Mouse (Mus musculus) adrenal gland, postnatal 10 days (tissue): ENCODE measurements around the gene Relb. TPM values are rescaled to one million over a fixed set of nuclear protein-coding genes. Genes with fewer than 3 reads are reported as not detected.
"Not testable (repeated sequence)": the region's sequence is repeated elsewhere in the genome, so short reads cannot be mapped to it uniquely, and the experiment has no call there.

ENCODE experiments used
- DNase-seq: peaks from one replicate; pipeline ENCODE4 v3.0.0; 2021; ENCODE audit warnings: mixed read lengths
- total RNA-seq, 2 experiments: library from RNA; stranded (reverse); gene quantifications; 2 replicates each; pipeline ENCODE4 v1.2.3; 2021

Gene Relb
- total RNA-seq, 2 experiments from 2014 or later = 18.8 to 21.6 TPM

DNA sequence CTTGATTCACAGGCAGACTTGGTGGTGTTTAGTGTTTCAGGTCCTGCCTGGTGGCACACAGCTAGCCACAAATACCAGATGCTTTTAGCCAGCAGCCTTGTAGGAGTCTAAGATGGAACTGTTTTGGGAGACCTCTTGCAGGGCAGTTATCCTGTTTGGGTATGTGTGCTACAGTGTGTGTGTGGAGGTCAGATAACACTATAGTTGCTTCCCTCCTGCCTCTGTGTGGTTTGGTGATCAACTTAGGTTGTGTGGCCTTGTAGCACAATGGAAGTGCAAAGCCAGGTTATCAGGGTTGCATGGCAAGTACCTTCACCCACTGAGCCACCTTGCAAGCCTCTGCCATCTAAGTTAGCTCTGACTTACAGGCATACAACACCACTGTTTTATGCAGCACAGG, 3.5 kb upstream of the Relb start:
- DNase-seq = no peak

DNA sequence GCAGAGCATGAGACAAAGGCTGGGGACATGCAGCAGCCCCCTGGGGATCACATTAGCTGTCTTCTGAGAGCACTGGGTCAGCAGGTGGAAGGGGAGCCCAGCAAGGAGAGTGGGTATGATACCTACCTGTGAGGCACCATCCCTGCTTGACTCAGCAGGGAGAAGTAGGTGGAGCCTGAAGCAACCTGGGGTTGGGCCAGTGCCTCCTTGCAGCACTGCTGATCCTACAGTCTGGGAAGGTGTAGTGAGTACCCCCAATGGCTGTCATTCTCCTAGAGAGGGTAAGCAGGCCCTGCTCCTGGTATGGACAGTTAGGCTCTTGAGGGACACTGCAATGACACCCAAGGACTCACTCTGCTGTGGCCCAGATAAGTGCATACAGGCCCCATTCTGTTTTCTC, 3.0 kb upstream of the Relb start:
- no peak for DNase-seq

DNA sequence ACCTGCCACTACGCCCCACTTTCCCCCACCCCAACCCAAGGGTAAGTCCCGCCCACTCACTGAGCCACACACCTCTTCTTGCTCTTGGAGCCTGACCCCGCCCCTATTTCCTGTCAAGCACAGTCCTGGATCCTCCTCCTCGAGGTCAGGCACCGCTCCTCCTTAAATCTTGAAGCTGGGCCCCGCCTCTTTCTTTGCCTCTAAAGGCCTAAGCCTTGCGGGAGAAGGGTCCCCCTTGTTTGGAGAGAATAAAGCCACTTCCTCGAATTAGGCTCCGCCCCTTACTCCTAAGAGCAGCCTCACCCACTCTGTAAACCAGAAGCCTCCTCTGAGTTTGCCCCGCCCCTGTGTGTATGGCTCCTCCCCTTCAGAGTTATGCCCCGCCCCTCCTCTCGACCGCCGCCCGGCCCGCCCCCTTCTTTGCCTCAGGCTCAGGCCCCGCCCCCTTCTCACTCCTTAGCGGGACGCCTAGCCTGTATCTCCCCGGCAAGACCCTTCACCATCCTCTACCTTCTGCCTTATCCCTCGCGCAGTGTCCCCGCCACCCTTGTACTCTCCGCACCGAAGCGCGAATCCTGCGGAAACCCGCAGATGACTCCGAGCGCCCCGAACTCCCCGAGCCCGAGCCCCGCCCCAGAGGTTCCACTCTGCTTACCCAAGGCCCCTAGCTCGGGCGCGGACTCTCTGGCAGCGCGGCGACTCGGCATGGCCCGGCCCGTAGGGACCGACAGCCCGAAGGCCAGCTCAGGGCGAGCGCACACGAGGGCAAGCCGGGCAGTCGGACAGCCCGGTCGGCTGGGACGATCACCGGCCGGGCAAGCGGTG, 490 bp downstream of the Relb start:
- peak; percentile 98 for DNase-seq

DNA sequence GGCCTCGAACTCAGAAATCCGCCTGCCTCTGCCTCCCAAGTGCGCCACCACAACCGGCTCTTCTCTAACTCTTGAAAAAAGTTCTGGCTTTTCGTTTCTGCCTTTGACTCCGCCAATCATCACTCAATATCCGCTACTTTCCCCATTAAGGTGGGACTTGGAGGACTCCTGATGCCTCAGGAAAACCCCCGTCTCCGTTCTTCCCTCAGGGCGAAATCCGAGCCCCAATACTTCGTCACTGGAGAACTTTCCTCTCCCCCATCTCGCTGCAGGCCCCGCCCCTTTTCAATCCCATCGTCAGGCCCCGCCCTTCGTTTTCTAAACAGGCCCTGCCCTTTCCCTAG, 1.1 kb downstream of the Relb start:
- no peak for DNase-seq

DNA sequence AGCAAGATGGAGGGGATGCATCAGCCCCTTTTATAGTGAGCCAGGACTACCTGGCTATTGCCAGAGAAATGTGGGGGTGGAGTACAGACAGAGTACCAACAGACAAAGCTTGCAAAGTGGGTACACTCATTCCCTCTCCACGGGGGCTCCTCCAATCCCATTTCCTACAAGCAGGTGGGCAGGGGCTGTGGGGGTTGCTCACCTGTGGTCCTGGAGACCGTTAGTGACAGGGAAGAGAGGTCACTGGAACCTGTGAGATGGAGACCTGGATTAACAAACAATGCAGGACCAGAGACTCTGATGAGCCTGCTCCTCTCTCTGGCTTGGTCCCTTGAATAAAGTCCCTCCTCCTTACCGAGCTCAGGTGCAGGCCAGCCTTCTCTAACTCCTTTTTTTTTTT, 1.5 kb downstream of the Relb start:
- no peak for DNase-seq

DNA sequence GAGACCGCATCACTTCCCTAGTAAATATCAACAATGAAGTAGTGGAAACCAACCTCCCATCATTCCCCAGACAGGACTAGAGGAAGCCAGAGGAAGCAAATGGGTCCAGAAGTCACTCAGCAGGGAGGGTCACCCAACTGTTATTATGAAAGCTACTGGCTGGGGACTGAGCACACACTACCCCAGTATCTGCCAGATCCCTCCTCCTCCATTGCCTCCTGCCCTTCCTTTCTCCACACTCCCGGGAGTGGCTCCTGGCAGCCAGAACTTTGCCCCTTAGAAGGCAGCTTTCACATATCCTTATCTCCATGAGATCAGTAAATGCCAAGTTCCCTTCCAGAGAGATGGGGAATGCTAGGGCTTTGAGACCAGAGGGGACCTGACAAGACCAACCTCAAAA, 5.8 kb downstream of the Relb start:
- DNase-seq = no peak

DNA sequence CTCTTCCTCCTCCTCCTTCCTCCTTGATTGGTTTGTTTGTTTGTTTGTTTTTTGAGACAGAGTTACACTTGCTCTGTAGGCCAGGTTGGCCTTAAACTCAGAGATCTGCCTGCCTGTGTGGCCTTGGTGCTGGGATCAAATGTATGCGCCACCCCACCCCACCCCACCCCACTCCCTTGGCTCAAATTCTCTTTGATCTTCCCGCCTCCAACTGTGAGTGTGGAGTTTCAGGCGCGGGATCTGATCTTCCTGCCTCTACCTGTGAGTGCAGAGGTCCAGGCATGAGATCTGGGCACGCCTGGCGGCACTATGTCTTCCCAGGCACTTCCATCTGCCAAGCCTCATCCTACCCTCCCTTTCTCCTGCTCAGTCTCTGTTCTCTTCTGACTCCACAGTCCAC, 7.0 kb downstream of the Relb start:
- no peak for DNase-seq

DNA sequence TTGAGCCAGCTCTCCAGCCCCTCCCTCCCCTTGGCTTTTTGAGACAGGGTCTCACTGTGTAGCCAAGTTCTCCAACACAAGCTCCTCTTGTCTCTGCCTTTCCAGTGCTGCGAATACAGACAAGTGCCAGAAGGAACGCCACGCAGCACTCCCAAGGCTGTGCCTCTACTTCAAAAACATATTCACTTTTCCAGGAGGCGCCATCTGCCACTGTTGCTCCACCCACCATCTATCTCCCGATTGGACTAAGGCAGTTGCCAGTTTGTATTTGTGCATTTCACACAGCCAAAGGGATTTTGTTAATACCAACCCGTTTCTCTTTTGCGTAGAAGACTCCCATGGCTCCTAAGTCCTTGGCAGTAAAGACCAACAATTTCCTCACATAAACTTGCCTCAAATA, 8.4 kb downstream of the Relb start:
- no peak for DNase-seq

DNA sequence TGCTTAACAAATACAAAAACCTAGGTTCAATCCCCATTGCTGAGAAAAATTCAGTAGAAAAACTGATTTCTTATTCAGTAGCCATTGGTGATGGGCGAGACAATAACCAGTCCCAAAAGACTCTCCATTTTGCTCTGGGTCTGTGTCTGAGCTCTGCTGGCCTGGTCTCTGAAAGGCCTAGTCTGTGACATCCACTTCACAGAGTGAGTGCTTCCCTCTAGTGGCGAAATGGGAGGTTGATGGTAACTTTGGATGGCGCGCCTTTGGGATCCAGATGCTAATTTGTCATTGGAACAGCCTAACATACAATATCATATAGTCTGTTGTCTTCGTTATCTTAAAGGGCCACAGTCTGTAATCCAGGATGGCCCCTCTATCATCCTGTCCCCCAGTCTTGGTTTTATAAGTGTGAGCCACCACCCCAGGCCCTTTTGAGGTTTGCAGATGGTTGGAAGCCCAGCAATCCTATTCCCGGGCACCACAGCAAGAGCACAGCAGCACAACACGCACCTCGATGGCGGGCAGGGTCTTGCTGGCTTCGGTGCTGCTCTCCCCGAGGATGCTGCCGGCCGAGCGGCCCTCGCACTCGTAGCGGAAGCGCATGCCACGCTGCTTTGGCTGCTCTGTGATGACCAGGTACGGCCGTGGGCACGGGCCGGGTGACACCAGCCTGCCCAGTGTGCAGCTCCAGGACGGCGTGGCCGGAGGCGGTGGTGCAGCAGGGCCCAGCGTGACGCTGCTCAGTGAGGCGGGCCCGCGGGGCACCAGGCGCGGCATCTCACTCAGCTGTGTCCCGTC, 10.0 kb downstream of the Relb start:
- DNase-seq = peak; percentile 85

DNA sequence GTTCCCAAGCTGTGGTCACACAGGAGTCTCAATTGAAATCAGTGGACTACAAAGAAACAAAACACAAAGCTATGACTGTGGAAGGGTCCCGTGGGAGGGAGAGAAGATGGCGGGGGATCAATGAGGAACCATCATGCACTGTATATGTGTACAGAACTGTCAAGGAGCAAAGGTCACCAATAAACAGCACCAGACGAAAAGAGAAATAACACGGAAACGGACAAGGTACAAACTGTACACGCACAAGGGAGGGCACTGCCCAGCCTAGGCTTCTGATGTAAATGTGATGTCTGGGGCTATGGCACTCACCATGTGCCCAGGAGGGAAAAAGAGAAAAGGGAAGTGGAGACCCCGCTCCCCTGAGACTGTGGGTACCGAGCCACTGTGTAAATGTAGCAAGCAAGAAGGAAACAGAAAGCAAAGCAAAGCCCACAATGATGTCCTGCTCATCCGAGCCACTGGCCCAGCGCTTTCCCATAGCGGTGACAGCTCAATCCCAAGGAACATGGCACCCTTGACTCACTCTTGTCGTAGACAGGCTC, 14.1 kb downstream of the Relb start:
- no peak for DNase-seq

DNA sequence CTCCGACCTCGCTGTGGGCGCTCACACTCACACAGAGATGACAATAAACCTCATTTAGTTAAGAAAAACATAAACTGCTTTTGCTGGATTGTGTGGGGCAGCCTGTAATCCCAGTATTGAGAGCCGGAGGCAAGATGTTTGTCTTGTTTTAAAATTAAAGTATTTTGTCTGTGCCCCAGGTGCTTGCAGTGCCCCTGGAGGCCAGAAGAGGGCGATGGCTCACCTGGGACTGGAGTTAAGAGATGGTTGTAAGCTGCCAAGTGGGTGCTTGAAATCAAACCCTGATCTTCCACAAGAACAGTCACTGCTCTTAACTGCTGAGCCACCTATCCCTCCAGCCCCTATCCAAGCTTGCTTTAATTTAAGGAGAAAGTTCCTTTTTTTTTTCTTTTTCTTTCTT, 18.3 kb downstream of the Relb start:
- no peak for DNase-seq

DNA sequence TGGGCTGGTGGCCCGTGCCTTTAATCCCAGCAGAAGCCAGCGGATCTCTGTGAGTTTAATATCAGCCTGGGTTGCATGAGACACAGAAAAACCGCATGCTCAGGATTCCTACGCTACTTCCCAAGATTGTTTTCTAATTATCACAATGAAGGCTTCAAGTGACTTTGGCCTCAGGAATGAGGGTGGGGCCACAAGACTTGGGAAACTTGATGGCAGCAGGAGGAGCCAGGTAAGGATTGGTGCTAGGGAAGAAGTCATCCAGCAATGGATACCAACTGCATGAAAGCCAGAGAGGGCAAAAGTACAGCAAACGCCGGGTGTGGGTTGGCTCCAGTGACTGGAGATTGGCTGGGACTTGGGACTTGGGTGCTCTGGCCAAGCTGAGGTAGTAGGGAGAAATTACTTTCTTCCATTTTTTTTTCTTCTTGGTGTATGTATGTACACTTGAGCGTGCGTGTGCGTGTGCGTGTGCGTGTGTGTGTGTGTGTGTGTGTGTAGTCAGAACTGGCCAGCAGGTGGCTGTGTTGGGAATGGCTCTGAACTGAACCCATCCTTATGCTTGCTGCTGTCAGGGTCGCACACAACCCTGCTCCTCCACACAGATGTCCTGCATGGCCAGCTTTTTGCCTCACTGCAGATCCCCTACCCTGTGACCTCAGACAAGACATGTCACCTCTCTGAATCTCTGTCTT, 19.5 kb downstream of the Relb start:
- no peak for DNase-seq

DNA sequence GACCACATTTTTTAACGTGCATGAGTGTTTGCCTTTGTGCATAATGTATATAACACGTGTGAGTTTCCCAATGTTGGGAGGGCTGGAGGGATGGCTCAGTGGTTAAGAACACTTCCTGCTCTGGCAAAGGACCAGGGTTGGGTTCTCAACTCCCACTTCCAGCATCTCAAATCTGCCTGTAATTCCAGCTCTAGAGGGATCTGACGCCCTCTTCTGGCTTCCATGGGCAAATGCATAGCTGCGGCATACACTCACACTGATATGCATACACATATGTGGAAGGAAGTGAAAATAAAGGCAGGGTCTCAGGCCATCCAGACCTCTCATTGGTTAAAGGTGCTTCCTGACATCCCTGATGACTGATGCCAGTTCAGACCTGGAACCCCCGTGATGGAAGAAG, 21.9 kb downstream of the Relb start:
- DNase-seq = no peak

DNA sequence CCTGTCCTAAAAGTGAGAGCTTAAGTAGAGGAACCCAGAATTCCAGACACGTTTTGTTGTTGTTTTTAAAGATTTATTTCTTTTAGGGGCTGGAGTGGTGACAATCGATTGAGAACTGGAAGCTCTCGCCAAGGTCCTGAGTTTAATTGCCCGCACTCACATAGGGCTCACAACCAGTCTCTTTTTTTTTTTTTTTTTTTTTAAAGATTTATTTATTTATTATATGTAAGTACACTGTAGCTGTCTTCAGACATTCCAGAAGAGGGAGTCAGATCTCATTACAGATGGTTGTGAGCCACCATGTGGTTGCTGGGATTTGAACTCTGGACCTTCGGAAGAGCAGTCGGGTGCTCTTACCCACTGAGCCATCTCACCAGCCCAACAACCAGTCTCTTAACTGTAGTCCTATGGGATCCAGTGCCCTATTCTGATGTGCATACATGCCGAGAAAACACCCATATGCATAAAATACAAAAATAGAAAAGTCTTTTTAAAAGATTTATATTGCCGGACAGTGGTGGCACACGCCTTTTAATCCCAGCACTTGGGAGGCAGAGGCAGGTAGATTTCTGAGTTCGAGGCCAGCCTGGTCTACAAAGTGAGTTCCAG, 24.5 kb downstream of the Relb start:
- DNase-seq = not testable (repeated sequence)

DNA sequence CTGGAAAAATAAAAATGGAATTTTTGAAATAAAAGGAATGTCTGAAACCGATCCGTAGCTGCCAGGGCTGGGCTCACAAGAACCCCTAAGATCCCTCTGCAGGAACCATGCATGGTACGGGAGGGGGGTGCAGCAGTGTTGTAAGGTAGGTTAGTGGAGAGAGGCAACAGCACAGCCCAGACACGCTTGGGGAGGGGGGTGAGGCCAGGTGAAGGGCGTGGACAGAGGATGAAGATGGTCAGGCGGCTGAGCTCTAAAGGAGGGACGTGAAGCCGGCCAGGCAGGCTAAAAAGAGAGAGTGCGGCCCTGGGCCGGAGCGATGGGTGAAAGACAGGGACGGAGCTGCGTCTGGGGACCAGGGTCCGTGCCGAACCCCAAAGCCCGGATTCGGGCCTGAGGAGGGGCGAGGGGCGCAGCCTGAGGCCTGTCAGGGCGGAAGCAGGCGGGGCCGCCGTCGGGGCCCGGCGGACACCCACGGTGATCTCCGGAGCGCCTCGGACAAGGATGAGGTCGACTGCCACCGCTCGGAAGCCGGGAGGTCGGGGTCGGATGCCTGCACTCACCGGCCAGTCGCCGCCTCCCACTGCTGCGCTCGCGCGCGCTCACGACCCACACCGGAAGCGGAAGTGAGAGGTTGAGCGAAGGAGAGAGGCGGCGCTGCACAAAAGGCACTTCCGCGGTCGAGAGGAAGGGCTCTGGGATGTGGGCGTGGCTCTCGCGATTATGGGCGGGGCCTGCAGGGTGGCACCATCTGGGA, 25.2 kb downstream of the Relb start, which contains the start of gene Clasrp:
Gene Clasrp, minus strand, starts transcription at position 638 of the 757 bp plus-strand sequence.
- DNase-seq = peak; percentile 98

DNA sequence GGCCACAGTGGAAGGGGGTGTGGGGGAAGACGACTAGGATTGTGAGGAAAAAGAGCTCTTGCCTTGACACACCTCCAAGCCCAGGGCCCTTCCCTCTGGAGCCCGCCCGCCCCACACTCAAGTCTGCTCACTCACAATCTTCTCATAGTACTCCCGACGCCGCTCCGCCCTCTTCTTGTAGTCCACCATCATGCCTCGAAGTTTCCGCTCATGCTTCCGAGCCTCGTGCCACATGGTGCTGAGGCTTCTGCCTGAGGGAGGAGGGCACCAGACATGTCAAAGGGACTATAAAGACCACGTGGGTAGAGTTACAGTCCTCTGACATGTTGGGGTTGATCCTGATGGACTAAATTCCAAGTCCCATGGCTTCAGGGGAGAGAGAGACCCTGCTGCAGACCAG, 26.2 kb downstream of the Relb start:
- DNase-seq = no peak

DNA sequence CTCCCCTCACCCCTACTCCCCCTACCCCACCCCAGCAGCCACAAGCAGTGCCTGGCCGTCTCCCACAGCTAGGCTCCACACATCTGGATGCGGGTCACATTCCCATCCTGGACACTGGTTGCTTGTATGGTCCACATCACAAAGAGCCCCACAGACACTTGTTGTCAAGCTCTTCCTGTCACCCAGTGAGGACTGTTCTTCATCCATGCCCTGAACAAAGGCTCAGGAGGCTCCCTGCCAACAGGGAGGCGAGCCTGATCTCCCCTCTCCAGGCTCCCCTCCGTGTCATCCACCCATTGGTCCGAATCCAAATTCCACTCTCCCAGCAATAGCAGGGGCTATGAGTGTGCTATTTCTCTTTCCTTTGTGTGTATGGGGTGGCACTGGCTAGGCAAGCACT, 28.7 kb downstream of the Relb start:
- no peak for DNase-seq

DNA sequence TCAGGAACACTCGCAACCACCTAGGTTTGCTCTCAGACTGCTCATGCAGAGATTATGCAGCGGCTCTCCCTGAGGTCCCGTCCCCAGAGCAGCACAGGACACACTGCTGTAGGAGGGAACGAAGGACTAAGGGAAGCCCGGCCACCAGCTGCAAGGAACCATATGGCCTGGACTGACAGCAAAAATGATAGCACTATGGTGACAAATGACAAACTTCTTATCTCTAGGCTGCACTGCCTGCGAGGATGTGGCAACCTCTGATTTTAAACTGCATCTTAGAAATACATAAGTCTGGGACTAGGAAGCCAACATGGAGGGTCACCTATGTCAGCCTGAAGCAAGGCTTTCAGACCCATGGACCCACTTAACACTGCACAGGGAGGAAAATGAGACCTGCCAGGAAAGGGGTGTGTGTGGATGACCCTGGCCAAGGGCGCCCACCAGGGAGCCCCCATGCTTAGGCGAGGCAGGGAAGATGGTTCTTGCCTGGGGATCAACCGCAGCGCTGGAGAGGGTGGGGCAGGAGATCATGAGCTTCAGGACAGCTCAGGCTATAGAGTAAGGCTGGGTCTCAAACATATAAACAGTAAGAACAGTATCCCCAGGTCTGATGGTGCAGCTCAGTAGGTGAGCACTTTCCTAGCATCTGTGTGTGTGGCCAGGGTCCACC, 36.0 kb downstream of the Relb start:
- no peak for DNase-seq

DNA sequence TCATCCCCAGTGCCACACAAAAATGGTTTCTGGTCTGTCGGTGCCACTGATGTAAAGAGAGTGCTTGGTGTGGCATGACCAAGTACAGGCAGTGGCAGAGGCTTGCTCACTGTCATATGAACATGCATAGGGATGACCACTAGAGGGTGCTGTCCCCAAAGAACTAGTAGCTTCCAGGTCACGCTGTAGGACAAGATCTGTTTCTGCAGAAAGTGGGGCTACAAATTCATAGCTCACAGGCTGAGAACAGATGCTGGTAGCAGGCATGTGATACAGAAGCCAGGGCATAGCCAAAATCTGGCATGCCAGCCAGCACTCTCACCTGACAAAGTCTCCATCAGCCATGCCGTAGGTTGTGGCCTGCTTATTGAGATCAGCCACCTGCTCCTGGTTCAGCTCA, 39.3 kb downstream of the Relb start:
- DNase-seq = peak; percentile 84

DNA sequence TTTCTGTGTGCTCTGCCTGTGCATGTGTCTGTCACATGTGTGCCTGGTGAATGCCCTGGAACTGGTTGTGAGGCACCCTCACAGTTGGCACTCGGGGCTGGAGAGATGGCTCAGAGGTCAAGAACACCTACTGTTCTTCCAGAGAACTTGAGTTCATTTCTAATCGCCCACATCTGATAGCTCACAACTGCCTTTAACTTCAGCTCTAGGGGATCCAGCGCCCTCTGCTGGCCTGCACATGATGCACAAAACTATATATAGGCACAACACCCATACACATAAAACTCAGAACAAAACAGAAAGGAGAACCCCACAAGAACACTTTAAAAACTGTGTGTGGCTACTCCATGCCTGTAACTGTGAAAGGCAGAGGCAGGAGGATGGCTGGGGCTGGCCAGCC, 40.0 kb downstream of the Relb start:
- DNase-seq = peak; percentile 69

DNA sequence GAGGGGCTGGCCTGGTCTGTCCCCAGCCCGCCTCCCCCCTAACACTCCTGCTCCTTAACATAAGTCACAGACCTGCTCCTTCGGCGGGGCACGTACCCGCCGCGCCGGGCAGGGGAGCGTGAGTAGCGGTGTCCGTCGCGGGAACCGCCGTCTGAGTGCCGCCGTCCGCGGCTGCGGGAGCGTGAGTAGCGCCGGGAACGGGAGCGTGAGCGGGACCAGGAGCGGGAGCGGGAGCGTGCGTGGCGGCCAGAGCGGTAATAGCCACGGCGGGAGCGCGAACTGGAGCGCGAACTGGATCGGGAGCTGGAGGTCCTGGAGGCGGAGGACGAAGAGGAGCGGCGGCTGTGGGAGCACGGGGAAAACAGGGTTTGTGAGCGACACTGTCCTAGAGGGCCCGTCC, 43.0 kb downstream of the Relb start:
- DNase-seq = no peak
